Comparison of ENCODE assay signal across 8 mouse cellular contexts in genomic region chr8:77609621-77610020, GRCm38 (mm10). TPM values are rescaled to one million over a fixed set of nuclear protein-coding genes. Genes with fewer than 3 reads are reported as not detected.
DNase-seq lines count a peak whose midpoint lies in the region; ATAC-seq and TF ChIP-seq lines count a peak whose summit lies in the region.
"Had no signal": no experiment of that assay in that cellular context is flagged by ENCODE, and none has a peak within 500 bp of the region (broad histone marks: within the 10 kb centered on the region; RNA-seq: fewer than 3 reads in every experiment).

No protein-coding gene starts in this region.

- H3K4me3 ChIP-seq in lung, embryonic 15.5 days: peak overlapping the region; percentile 83
- H3K4me3 ChIP-seq in forebrain, embryonic 10.5 days: peak overlapping the region; percentile 90
- H3K4me3 ChIP-seq in limb, embryonic 12.5 days (replicated peaks): peak overlapping the region; percentile 58
- H3K4me3 ChIP-seq in small intestine, adult 2 months (ENCODE audit: low read depth, low read length): peak overlapping the region; percentile 79

- no peak for TF ChIP-seq CTCF in small intestine, adult 2 months (IDR thresholded peaks at IDR 0.05; ENCODE audit: extremely low read depth, insufficient read length, insufficient replicate concordance, low read depth, low read length)

- DNase-seq in lung, postnatal 10 days: no peak
- no peak for DNase-seq in forebrain, embryonic 10.5 days (ENCODE audit: extremely low spot score, low spot score)
- DNase-seq: spleen, adult 18-20 months had no signal

- WGBS in lung, embryonic 15.5 days: 10% methylated on average over 7 of the region's 7 CpGs
- 11% methylated on average over 7 of the region's 7 CpGs for WGBS in forebrain, embryonic 10.5 days
- 5% methylated on average over 7 of the region's 7 CpGs for WGBS in limb, embryonic 12.5 days
- WGBS in small intestine, adult 2 months: 12% methylated on average over 7 of the region's 7 CpGs

- no peak for ATAC-seq in lung, embryonic 15.5 days (ENCODE audit: borderline replicate concordance, extremely low read depth, low FRiP score, low TSS enrichment)
- ATAC-seq in limb, embryonic 12.5 days (ENCODE audit: insufficient number of reproducible peaks, insufficient read depth, low FRiP score, low TSS enrichment, low read depth): no peak
- no peak for ATAC-seq in inflammation-experienced regulatory T-cells, adult 6 months
- no peak for ATAC-seq in cerebellum, adult (ENCODE audit: insufficient number of reproducible peaks, low FRiP score, low TSS enrichment)

- peaks cover 7% of the 10 kb centered on the region; the same call in 1 of the 2 replicates for H3K36me3 ChIP-seq in lung, embryonic 15.5 days
- H3K36me3 ChIP-seq in forebrain, embryonic 10.5 days (replicated peaks): peaks cover 15% of the 10 kb centered on the region
- H3K36me3 ChIP-seq in limb, embryonic 12.5 days: peaks cover 10% of the 10 kb centered on the region
- H3K36me3 ChIP-seq in small intestine, adult 2 months (ENCODE audit: control insufficient read depth, insufficient read depth, low read length): no peaks in the 10 kb centered on the region

- no peak overlapping the region for H3K27ac ChIP-seq in lung, embryonic 15.5 days
- peak overlapping the region; percentile 87 for H3K27ac ChIP-seq in forebrain, embryonic 10.5 days
- no peak overlapping the region for H3K27ac ChIP-seq in limb, embryonic 12.5 days
- H3K27ac ChIP-seq in small intestine, adult 2 months (ENCODE audit: insufficient read depth, low read depth, low read length): no peak overlapping the region

- peak overlapping the region; percentile 80 for H3K4me2 ChIP-seq in lung, embryonic 15.5 days
- H3K4me2 ChIP-seq in limb, embryonic 12.5 days: peak overlapping the region; percentile 69

- H3K27me3 ChIP-seq in lung, embryonic 15.5 days: no peaks in the 10 kb centered on the region
- no peaks in the 10 kb centered on the region for H3K27me3 ChIP-seq in forebrain, embryonic 10.5 days (ENCODE audit: poor library complexity, severe bottlenecking)
- H3K27me3 ChIP-seq in limb, embryonic 12.5 days: no peaks in the 10 kb centered on the region
- H3K27me3 ChIP-seq in small intestine, adult 2 months (ENCODE audit: control insufficient read depth, insufficient read depth, low read length): no peaks in the 10 kb centered on the region; the same call in 1 of the 2 replicates

- H3K9me3 ChIP-seq in lung, embryonic 15.5 days: no peaks in the 10 kb centered on the region
- no peaks in the 10 kb centered on the region; the same call in 1 of the 2 replicates for H3K9me3 ChIP-seq in forebrain, embryonic 10.5 days
- H3K9me3 ChIP-seq in limb, embryonic 12.5 days: no peaks in the 10 kb centered on the region

- peaks cover 8% of the 10 kb centered on the region; the same call in 1 of the 2 replicates for H3K4me1 ChIP-seq in lung, embryonic 15.5 days
- peaks cover 14% of the 10 kb centered on the region for H3K4me1 ChIP-seq in forebrain, embryonic 10.5 days
- H3K4me1 ChIP-seq in limb, embryonic 12.5 days (replicated peaks): peaks cover 8% of the 10 kb centered on the region
- H3K4me1 ChIP-seq in small intestine, adult 2 months (ENCODE audit: control insufficient read depth, insufficient read depth, insufficient read length, low read length): peaks cover 3% of the 10 kb centered on the region; the same call in 1 of the 2 replicates

- no peak for TF ChIP-seq POLR2A in small intestine, adult 2 months (IDR thresholded peaks at IDR 0.05; ENCODE audit: low read depth, low read length)

- peak overlapping the region; percentile 58; the same call in 1 of the 2 replicates for H3K9ac ChIP-seq in lung, embryonic 15.5 days
- peak overlapping the region; percentile 63; the same call in 1 of the 2 replicates for H3K9ac ChIP-seq in limb, embryonic 12.5 days (replicated peaks)

RNA-seq across cellular contexts. Expression of gene Tmem184c, which starts 0.9 kb away (rescaled TPM):
- polyA plus RNA-seq in lung, embryonic 15.5 days (2015; fragmentation: Nextera tagmentation; extraction: Ambion mirVana): 31.3 and 32.3 TPM in 2 replicates
- 44.3 and 47.2 TPM in 2 replicates for polyA plus RNA-seq in forebrain, embryonic 10.5 days (2016; fragmentation: Nextera tagmentation; extraction: Ambion mirVana)
- 39.0 and 39.3 TPM in 2 replicates for polyA plus RNA-seq in limb, embryonic 12.5 days (2016; fragmentation: Nextera tagmentation; extraction: Ambion mirVana)
- polyA plus RNA-seq in small intestine, adult 2 months (2012; rRNA removed): 1.1 and 1.6 TPM in 2 replicates
- polyA plus RNA-seq in inflammation-experienced regulatory T-cells, adult 6 months (2017; shearing (Covaris generic)): 10 to 100 TPM; 18.2 to 33.1 (median 19.4) TPM
